ENCODE assay signal across 12 mouse cellular contexts in the genomic region with DNA sequence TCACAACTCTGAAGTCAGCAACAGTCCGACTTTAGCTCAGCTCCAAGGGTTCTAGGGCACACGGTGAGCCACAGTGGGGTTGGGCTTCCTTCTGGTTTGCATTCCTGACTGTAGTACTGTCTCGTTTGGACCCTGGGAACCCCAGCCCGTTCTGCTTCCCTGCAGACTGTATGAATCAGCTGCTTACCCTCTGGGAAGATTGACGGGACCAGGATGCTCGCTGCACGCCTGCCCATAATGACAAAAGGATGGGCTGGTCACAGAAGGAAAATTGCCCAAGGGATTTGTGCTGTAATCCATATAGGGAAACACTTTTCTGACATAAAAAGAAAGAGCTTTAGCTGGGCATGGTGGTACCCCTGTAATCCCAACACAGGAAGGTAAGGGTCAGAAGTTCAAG. TPM values are rescaled to one million over a fixed set of nuclear protein-coding genes. Genes with fewer than 3 reads are reported as not detected.
"Had no signal": no experiment of that assay in that cellular context is flagged by ENCODE, and none has a peak within 500 bp of the region (broad histone marks: within the 10 kb centered on the region; RNA-seq: fewer than 3 reads in every experiment).

No protein-coding gene starts in this region.

- H3K9me3 ChIP-seq: limb, embryonic 12.5 days; midbrain, embryonic 12.5 days; neural tube, embryonic 12.5 days had no signal

- H3K36me3 ChIP-seq: limb, embryonic 12.5 days; midbrain, embryonic 12.5 days; neural tube, embryonic 12.5 days had no signal

- H3K9ac ChIP-seq: limb, embryonic 12.5 days; liver, embryonic 14.5 days; midbrain, embryonic 12.5 days; neural tube, embryonic 12.5 days had no signal

- DNase-seq: kidney, adult 11 months; kidney, postnatal 36 days; lung, adult 18-20 months had no signal

- H3K4me3 ChIP-seq: limb, embryonic 12.5 days; midbrain, embryonic 12.5 days; neural tube, embryonic 12.5 days had no signal

- H3K4me2 ChIP-seq: limb, embryonic 12.5 days; midbrain, embryonic 12.5 days; neural tube, embryonic 12.5 days had no signal

- H3K27ac ChIP-seq: kidney, postnatal 0 days; limb, embryonic 12.5 days; liver, embryonic 14.5 days; midbrain, embryonic 12.5 days; neural tube, embryonic 12.5 days had no signal

- H3K27me3 ChIP-seq: limb, embryonic 12.5 days; midbrain, embryonic 12.5 days; neural tube, embryonic 12.5 days had no signal

RNA-seq across cellular contexts. Expression of a gene that starts 3.6 kb away (rescaled TPM):
- total RNA-seq: neutrophil, adult 5-6 weeks had no signal

RNA-seq across cellular contexts. Expression of a gene that starts 34.2 kb away (rescaled TPM):
- total RNA-seq: liver, adult 2 months; megakaryocyte-erythroid progenitor cell, adult 5-6 weeks; neutrophil, adult 5-6 weeks had no signal
- polyA plus RNA-seq: kidney, postnatal 0 days; limb, embryonic 12.5 days; liver, adult 2 months; liver, embryonic 14.5 days; midbrain, embryonic 12.5 days; neural tube, embryonic 12.5 days; stomach, embryonic 14.5 days had no signal
